Comparison of ENCODE assay signal across 9 mouse cellular contexts in the genomic region with DNA sequence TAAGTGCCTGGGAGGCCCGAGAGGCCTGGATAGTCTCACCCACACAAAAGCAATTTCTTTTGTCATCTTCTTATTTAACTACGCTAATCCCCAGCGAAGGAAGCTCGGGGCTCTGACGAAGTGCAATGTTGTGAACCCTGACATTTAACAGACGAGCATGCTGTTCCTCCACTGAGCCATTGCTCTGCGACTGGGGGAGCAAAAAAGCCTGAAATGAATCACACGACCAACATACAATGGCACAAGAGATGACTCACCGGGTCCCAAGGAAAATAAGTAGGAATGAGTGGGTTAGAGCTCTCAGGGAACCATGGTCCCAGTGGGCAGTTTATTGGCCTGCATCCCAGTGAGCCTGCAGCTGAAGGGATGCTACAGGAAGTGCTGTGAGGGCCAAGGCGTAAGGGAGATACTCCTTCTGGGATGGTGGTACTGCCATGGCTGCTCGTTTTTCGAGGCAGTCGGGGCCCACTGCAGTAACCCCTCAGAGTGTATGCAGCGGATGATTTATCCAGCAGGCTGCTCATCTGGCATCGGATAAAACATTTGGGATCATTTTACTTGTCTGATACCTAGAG.
DNase-seq lines count a peak whose midpoint lies in the region; ATAC-seq lines count a peak whose summit lies in the region.
"Had no signal": no experiment of that assay in that cellular context is flagged by ENCODE, and none has a peak within 500 bp of the region (broad histone marks: within the 10 kb centered on the region; RNA-seq: fewer than 3 reads in every experiment).

No protein-coding gene starts in this region.

- no peak overlapping the region for H3K4me2 ChIP-seq in kidney, embryonic 14.5 days (replicated peaks; ENCODE audit: low read depth, low read length)
- H3K4me2 ChIP-seq in midbrain, embryonic 14.5 days (ENCODE audit: low read length) = no peak overlapping the region

- no peaks in the 10 kb centered on the region for H3K4me1 ChIP-seq in kidney, embryonic 14.5 days (ENCODE audit: control insufficient read depth, insufficient read depth, low read length)
- H3K4me1 ChIP-seq in midbrain, embryonic 14.5 days (ENCODE audit: control insufficient read depth, insufficient read depth, low read length) = peaks cover 5% of the 10 kb centered on the region; the same call in 1 of the 2 replicates

- H3K27me3 ChIP-seq in kidney, embryonic 14.5 days (ENCODE audit: control insufficient read depth, insufficient read depth, low read length) = no peaks in the 10 kb centered on the region
- no peaks in the 10 kb centered on the region for H3K27me3 ChIP-seq in midbrain, embryonic 14.5 days (ENCODE audit: control insufficient read depth, insufficient read depth, low read length)

- peak; percentile 85 for ATAC-seq in kidney, embryonic 14.5 days (ENCODE audit: low FRiP score, low TSS enrichment)
- ATAC-seq in midbrain, embryonic 14.5 days (ENCODE audit: low FRiP score, low TSS enrichment) = peak; percentile 55; the same call in 1 of the 2 replicates

- H3K9me3 ChIP-seq in kidney, embryonic 14.5 days (ENCODE audit: control insufficient read depth, low read length) = no peaks in the 10 kb centered on the region
- no peaks in the 10 kb centered on the region for H3K9me3 ChIP-seq in midbrain, embryonic 14.5 days (ENCODE audit: control insufficient read depth, low read length)

- no peak overlapping the region for H3K9ac ChIP-seq in kidney, embryonic 14.5 days (ENCODE audit: low read depth, low read length)
- H3K9ac ChIP-seq in midbrain, embryonic 14.5 days (replicated peaks; ENCODE audit: low read length) = no peak overlapping the region

- WGBS in kidney, embryonic 14.5 days = 51% methylated on average over 15 of the region's 15 CpGs
- WGBS in midbrain, embryonic 14.5 days = 35% methylated on average over 15 of the region's 15 CpGs

- H3K4me3 ChIP-seq in kidney, embryonic 14.5 days (ENCODE audit: low read length) = no peak overlapping the region
- H3K4me3 ChIP-seq in midbrain, embryonic 14.5 days (replicated peaks; ENCODE audit: low read depth, low read length) = no peak overlapping the region

- H3K27ac ChIP-seq in kidney, embryonic 14.5 days (ENCODE audit: low read depth, low read length) = no peak overlapping the region
- no peak overlapping the region; the same call in 1 of the 2 replicates for H3K27ac ChIP-seq in midbrain, embryonic 14.5 days (replicated peaks; ENCODE audit: low read depth, low read length)

- DNase-seq in embryo, embryonic 10.5 days (ENCODE audit: low spot score) = peak; percentile 13
- no peak for DNase-seq in embryo, embryonic 9.5 days (ENCODE audit: extremely low spot score)
- no peak for DNase-seq in kidney, adult 9 months
- DNase-seq in brain, adult 2 months (ENCODE audit: low read depth, low spot score) = peak; percentile 81
- DNase-seq in midbrain, embryonic 14.5 days = peak; percentile 44
- no peak for DNase-seq in thymus, postnatal 36 days
- DNase-seq in urinary bladder, postnatal 14 days (ENCODE audit: low spot score) = no peak
- DNase-seq: lung, postnatal 10 days had no signal

- no peaks in the 10 kb centered on the region for H3K36me3 ChIP-seq in kidney, embryonic 14.5 days (ENCODE audit: control insufficient read depth, insufficient read depth, low read length)
- H3K36me3 ChIP-seq in midbrain, embryonic 14.5 days (ENCODE audit: control insufficient read depth, insufficient read depth, low read length) = no peaks in the 10 kb centered on the region

Comparison
In these comparisons a context has a peak if more than half of its experiments do, and no peak if none do; other contexts are left out.
1. DNase-seq: peak in embryo, embryonic 10.5 days (single experiment), brain, adult 2 months (single experiment) and midbrain, embryonic 14.5 days (single experiment); none in embryo, embryonic 9.5 days (single experiment), kidney, adult 9 months (single experiment), thymus, postnatal 36 days (0 of 2) and urinary bladder, postnatal 14 days (single experiment).